Mouse (Mus musculus) heart, postnatal 0 days (tissue): ENCODE results near the gene Ica1. TPM values are rescaled to one million over a fixed set of nuclear protein-coding genes. Genes with fewer than 3 reads are reported as not detected.

Source experiments
- ATAC-seq: fragments of 200-750 bp; cut with Nextera tagmentation; 2 replicates; pipeline ENCODE4 v1.8.0; 2017; ENCODE audit warnings: low read depth, moderate number of reproducible peaks, moderate library complexity; ENCODE audit not compliant: insufficient read depth
- DNase-seq: peaks from one replicate; pipeline ENCODE4 v3.0.0-alpha.2; 2016; ENCODE audit warnings: low spot score
- H3K27ac ChIP-seq: fragments of 300-500 bp; sonication (generic); 2 replicates; pipeline ENCODE4 v1.5.1; 2014; ENCODE audit warnings: low read depth, mild to moderate bottlenecking
- H3K27me3 ChIP-seq: fragments of 300-500 bp; sonication (generic); 2 replicates; pipeline ENCODE4 v1.6.1; 2014; ENCODE audit warnings: low read length, mixed read lengths; ENCODE audit not compliant: control insufficient read depth, insufficient read depth
- H3K36me3 ChIP-seq: fragments of 300-500 bp; sonication (generic); replicated peaks from 2 replicates; pipeline ENCODE4 v1.6.1; 2014; ENCODE audit warnings: low read length, mixed read lengths; ENCODE audit not compliant: control insufficient read depth, insufficient read depth
- H3K4me1 ChIP-seq: fragments of 300-500 bp; sonication (generic); 2 replicates; pipeline ENCODE4 v1.6.1; 2014; ENCODE audit warnings: antibody characterized with exemption; ENCODE audit not compliant: control insufficient read depth, insufficient read depth
- H3K4me2 ChIP-seq: fragments of 300-500 bp; sonication (generic); 2 replicates; pipeline ENCODE4 v1.6.1; 2014; ENCODE audit warnings: low read depth, mild to moderate bottlenecking, low read length, moderate library complexity
- H3K4me3 ChIP-seq: fragments of 300-500 bp; sonication (generic); 2 replicates; pipeline ENCODE4 v1.5.1; 2014; ENCODE audit warnings: low read depth, low read length
- H3K9ac ChIP-seq: fragments of 300-500 bp; sonication (generic); replicated peaks from 2 replicates; pipeline ENCODE4 v1.6.1; 2014; ENCODE audit warnings: low read depth, low read length, mixed read lengths
- H3K9me3 ChIP-seq: fragments of 300-500 bp; sonication (generic); replicated peaks from 2 replicates; pipeline ENCODE4 v1.6.1; 2016; ENCODE audit warnings: low read length; ENCODE audit not compliant: control insufficient read depth
- CTCF ChIP-seq: IDR thresholded peaks from 2 replicates; pipeline ENCODE4 v1.5.1; 2016; ENCODE audit warnings: antibody characterized with exemption, control low read depth, low read depth
- EP300 ChIP-seq: IDR thresholded peaks from 2 replicates; pipeline ENCODE4 v1.6.1; 2016; ENCODE audit warnings: antibody characterized with exemption, low read depth
- WGBS: fragments of 180-500 bp; shearing (Covaris S2); extraction: QIAGEN DNeasy Blood & Tissue Kit; methylation state at CpG from one replicate; pipeline ENCODE4 v1.1.7; 2014; 5-methylcytosine and 5-hydroxymethylcytosine counted together
- polyA plus RNA-seq: library from polyadenylated mRNA; unstranded; fragments of >200 nt; fragmentation: Nextera tagmentation; extraction: Ambion mirVana; gene quantifications from 2 replicates; pipeline ENCODE4 v1.2.1, GENCODE M21; 2015
- total RNA-seq: library from RNA; depleted of rRNA; stranded (reverse); fragments of >200 nt; gene quantifications from 2 replicates; pipeline ENCODE4 v1.2.3, GENCODE M21; 2014; ENCODE audit warnings: low replicate concordance

The Ica1 gene
- total and polyA plus RNA-seq, 2 experiments from 2014 or later, result 3.6 to 22.2 TPM

DNA sequence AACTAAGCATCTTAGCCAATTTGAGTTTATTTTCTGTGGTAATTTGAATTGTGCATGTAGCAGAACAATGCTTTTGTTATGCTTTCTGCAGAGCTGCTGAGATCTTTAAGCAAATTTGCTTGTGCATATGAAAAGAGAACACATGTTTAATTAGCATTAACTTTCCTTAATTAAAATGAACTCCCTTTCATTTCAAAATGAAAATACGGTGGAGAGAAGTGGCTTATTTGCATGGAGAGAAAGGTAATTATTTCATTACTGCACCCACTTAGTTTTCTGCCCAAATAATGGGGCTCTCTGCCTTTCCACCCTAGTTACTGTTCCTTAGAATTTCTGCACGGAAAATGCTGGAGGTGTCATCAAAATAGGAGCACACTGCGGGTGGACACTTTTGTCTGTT lies 13.5 kb upstream of the Ica1 start:
- H3K27ac ChIP-seq, result no peak overlapping the region
- no peaks in the 10 kb centered on the region for H3K36me3 ChIP-seq
- DNase-seq, result no peak
- no peaks in the 10 kb centered on the region for H3K27me3 ChIP-seq
- no peaks in the 10 kb centered on the region for H3K4me1 ChIP-seq
- H3K9me3 ChIP-seq, result no peaks in the 10 kb centered on the region
- H3K9ac ChIP-seq, result no peak overlapping the region
- no peak for ATAC-seq
- 79% methylated on average over 3 of the region's 3 CpGs for WGBS
- no peak overlapping the region for H3K4me3 ChIP-seq
- TF ChIP-seq CTCF (no peak), EP300 (no peak)
- no peak overlapping the region for H3K4me2 ChIP-seq

GRCm38 (mm10) chr6:8780618-8781017 lies 2.3 kb upstream of the Ica1 start:
- H3K4me2 ChIP-seq, result no peak overlapping the region
- H3K36me3 ChIP-seq, result no peaks in the 10 kb centered on the region
- H3K9ac ChIP-seq, result no peak overlapping the region
- no peaks in the 10 kb centered on the region for H3K4me1 ChIP-seq
- H3K27ac ChIP-seq, result no peak overlapping the region
- no peak for DNase-seq
- H3K9me3 ChIP-seq, result no peaks in the 10 kb centered on the region
- H3K27me3 ChIP-seq, result no peaks in the 10 kb centered on the region
- no peak overlapping the region for H3K4me3 ChIP-seq
- ATAC-seq, result no peak
- no peak for TF ChIP-seq CTCF
- TF ChIP-seq EP300, result no peak

DNA sequence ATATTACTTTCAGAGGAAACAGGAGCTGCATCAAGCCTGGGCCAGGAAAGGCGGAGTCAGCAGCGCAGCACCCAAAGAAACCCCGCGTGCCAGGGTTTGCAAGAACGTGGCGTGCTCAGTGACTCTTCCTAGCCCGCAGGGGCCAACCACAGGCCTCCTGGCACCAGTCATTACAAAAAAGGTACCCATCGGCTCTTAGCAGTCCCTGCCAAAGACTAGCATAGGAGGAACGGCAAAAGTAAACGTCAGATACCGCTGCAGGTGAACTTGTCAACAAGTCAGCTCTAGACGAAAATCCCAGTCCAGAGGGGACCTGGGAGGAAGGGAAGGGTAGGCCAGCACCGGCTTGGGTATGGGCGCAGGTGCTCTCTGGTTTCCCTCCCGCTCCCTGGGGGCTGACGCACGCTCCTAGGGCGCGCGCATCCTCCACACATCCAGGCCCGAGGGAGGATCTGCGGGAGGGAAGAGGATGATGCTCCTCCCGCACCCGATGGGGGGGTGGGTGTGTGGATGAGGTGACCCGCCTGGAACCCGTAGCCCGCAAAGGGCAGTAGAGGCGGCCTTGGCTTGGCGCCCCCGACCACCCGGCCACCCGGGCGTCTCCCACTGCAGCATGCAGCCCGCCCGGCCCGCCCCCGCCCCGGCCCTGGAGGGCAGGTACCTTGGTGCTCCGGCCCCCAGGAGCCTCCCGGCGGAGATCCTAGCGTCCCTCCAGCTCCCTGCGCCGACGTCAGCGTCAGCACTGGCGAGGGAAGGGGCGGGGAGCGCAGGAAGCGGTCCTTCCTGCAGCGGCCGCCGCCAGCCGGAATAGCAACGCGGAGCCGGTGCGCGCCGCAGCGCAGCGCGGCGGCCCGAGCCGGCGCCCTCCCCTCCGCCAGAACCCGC lies 635 bp downstream of the Ica1 start:
- Histone ChIP-seq H3K9ac (peak overlapping the region; percentile 55), H3K4me1 (no peaks in the 10 kb centered on the region), H3K27me3 (no peaks in the 10 kb centered on the region), H3K9me3 (no peaks in the 10 kb centered on the region), H3K4me2 (peak overlapping the region; percentile 71), H3K27ac (peak overlapping the region; percentile 5), H3K36me3 (no peaks in the 10 kb centered on the region), H3K4me3 (peak overlapping the region; percentile 58)
- WGBS, result 1% methylated on average over 60 of the region's 69 CpGs
- DNase-seq, result peak; percentile 76
- ATAC-seq, result peak; percentile 95
- TF ChIP-seq CTCF (no peak), EP300 (0 out of 2 replicates have a peak, but pooled peaks have one; percentile 32)

DNA sequence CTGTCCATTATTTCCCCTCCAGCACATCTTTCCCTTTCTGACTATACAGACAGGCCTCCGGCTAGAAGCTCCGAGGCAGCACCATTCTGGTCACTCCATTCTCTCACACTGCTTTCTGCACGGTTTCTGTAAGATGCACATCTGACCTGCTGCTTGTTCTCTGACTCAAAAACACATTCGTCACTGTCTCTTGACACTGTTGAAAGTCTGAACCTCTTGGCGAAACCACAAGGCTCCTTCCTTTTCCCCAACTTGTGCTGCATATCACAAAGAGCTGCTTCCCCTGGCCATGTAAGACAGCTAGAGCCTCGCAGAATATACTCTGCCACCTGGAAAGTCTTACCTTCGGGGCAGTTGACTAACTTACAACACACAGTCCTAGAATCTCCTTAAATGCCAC lies 6.7 kb downstream of the Ica1 start:
- Histone ChIP-seq H3K27me3 (no peaks in the 10 kb centered on the region), H3K36me3 (no peaks in the 10 kb centered on the region), H3K4me1 (no peaks in the 10 kb centered on the region), H3K4me2 (no peak overlapping the region), H3K4me3 (no peak overlapping the region), H3K9me3 (no peaks in the 10 kb centered on the region), H3K9ac (no peak overlapping the region), H3K27ac (no peak overlapping the region)
- ATAC-seq, result no peak
- WGBS, result 71% methylated on average over 7 of the region's 7 CpGs
- no peak for TF ChIP-seq CTCF
- TF ChIP-seq EP300, result no peak
- no peak for DNase-seq

- TF ChIP-seq EP300 (no peak), CTCF (no peak)
- H3K4me2 ChIP-seq, result peak overlapping the region; percentile 26
- H3K9me3 ChIP-seq, result no peaks in the 10 kb centered on the region
- H3K4me3 ChIP-seq, result no peak overlapping the region
- no peaks in the 10 kb centered on the region for H3K27me3 ChIP-seq
- ATAC-seq (peak; percentile 77), DNase-seq (peak; percentile 54)
- no peaks in the 10 kb centered on the region for H3K4me1 ChIP-seq
- H3K27ac ChIP-seq, result peak overlapping the region; percentile 46
- no peak overlapping the region for H3K9ac ChIP-seq
- WGBS, result 58% methylated on average over 10 of the region's 10 CpGs
- no peaks in the 10 kb centered on the region for H3K36me3 ChIP-seq
These were observed 7.9 kb downstream of the Ica1 start for GRCm38 (mm10) chr6:8770341-8770740.
